Mouse (Mus musculus) megakaryocyte, adult 5-6 weeks (primary cell): Measurements from ENCODE around the gene Gm42906. TPM values are rescaled to one million over a fixed set of nuclear protein-coding genes. Genes with fewer than 3 reads are reported as not detected.

Experiments
- ATAC-seq: 2 replicates; pipeline ENCODE4 v1.8.0; 2016; ENCODE audit warnings: mild to moderate bottlenecking, inconsistent platforms; ENCODE audit not compliant: poor library complexity, severe bottlenecking
- total RNA-seq, 2 experiments: library from RNA; stranded (forward) in 1 of 2; stranded (reverse) in 1 of 2; fragments of 153-499, 151-499 nt in 1 of 2; fragments of 221-1000, 200-1000 nt in 1 of 2; gene quantifications; 2 replicates each; pipeline versions ENCODE4 v1.2.3 to v1.2.4; 2015 to 2017

The Gm42906 gene
- total RNA-seq, 2 experiments from 2014 or later = not detected

DNA sequence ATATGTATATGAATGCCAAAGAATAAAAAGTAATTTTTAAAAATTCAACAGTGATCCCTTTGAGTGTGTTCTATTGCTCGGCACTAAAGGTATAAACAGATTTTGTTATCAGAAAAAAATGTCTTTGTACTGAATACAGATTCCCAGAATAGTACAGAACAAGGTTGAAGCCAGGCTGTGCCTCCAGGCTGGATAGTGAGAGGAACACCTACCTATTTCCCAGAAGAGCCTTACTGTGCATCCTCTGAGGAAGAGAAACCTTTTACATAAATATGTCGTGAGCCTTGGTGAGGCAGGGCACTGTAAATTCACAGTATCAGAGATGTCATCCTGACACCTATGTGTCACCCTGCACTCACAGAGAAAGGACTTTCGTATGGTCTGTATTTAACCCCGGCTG, 31.8 kb downstream of the Gm42906 start:
- no peak for ATAC-seq

DNA sequence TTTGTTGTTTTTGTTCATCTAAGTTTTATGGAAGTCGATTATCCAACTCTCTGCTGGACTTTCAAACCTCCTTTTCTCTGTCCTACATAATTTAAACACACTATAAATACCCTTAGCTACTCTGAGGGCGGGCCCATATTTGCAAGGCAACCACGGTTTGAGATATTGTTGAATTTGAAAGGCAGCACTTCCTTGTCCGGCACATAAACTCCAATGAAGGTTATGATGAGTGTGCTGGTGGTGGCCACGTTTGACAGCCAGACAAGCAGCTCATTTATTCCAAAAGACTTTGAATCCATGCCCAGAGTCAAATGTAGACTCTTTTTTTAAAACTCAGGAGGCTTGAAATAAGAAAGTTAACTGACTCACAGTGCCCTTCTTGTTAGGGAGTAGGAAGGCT, 33.3 kb downstream of the Gm42906 start:
- no peak for ATAC-seq

- ATAC-seq = no peak
Measured at GRCm38 (mm10) chr5:151393821-151394662, 33.9 kb downstream of the Gm42906 start.

DNA sequence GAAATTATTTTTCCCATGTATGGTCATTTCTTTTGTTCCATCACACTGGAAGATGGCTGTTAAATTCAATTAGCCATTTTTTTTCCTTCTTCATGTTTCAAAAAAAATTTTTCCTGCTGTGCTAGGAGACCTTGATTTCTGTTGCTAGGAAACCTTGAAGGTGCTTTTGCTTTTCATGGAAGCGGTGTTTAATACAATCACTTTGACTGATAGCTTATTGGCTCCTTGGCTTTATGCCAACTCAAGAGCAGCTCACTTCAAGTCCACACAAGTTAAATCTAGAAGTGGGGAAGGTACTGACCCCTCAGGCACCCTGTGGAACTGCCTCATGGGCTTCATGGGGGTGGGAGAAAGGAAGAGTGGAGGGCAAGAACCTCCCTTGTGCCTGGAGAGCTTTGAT, 38.1 kb downstream of the Gm42906 start:
- no peak for ATAC-seq

- no peak for ATAC-seq
Measured at GRCm38 (mm10) chr5:151379896-151380295, 48.1 kb downstream of the Gm42906 start.

- no peak for ATAC-seq
Measured at GRCm38 (mm10) chr5:151379210-151379609, 48.8 kb downstream of the Gm42906 start.

- no peak for ATAC-seq
Measured at GRCm38 (mm10) chr5:151376931-151377330, 51.0 kb downstream of the Gm42906 start.

GRCm38 (mm10) chr5:151374825-151375224, 53.1 kb downstream of the Gm42906 start:
- no peak for ATAC-seq

GRCm38 (mm10) chr5:151371130-151371529, 56.8 kb downstream of the Gm42906 start:
- no peak for ATAC-seq

GRCm38 (mm10) chr5:151369306-151369721, 58.6 kb downstream of the Gm42906 start:
- ATAC-seq = no peak

DNA sequence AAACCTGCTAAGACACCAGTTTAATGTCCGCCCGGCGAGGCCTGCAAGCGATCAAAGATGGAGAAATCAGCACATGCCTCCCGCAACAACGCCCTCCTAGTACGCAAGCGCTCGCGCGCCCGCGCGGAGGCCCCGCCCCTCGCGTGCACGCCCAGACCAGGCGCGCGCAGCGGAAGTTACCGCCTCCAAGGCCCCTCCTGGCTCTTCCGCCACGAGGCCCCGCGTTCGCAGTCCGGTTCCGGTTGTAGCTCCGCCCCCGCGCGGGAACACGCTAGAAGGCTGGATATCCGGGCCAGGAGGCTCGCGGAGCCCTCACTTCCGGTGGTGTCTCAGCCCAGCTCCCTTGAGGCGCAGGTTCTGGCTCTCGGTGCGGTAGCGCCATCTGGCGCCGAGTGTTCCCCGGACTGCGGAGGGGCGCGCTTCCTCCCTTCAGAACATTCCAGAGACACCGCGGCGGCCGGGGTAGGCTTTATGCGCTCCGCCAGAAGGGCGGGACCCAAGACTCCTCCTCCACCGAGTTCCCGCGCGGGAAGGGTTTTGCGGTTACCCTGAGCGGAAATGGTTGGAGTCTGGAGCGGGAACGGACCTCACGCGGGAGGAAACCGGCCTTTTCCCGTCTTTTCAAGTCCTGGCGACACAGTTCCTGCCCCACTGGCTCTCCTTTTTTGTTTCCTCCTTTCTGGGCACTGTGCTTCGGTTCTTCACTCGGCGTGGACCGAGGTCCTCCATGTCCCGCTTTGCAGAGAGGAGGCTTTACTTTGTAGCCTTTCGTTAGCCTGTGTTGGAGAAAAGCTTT, 59.4 kb downstream of the Gm42906 start:
- peak; percentile 90 for ATAC-seq

DNA sequence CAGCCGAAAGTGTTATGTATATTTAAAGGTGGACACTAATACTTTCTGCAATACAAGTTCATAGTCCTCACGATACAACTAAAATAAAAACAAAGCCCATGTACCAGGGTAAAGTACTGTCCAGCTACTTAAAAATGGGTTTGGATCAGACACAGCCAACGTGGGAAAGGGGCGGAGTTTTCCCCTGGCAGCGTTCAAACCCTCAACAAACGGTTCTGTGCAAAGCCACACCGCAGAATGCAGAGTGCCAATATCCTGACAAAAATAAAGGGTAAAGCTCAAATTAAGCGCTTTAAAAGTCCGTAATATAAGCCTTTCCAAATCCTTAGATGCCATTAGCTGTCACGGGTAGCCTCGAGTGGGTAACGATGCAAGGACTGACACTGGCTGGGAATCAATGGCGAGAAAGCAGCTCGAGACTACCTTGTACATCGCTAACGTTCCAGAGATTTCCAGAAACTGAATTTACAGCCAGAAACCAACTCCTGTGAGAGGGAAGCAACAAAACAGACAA, 60.0 kb downstream of the Gm42906 start:
- peak; percentile 6 for ATAC-seq

- ATAC-seq = no peak
Measured at GRCm38 (mm10) chr5:151367317-151367716, 60.6 kb downstream of the Gm42906 start.

DNA sequence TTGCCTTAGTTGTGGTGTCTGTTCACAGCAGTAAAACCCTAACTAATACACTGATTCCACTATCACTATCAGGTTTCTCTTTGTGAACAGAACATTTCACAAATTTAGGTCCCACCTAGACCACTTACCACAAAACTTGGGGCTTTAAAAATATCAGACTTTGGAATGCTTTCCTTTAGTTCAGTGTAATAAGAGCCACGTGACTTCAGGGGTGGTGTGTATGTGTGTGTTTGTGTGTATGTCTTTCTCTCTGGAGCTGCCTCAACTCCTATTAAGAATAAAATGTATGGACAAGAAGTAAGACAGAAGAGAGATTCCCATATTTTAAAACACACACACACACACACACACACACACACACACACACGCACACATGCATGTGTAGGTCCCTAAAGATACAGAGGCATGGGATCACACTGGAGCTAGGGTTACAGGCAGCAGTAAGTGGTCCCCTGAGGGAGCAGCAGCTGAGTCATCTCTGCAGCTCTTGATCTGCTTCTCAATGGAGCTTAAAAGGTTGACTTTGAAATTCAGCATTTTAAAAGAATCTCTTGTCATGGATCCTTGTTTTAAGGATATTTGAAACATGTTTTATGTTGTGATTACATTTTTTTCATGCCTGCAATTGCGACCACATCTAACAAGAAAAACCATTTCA, 64.5 kb downstream of the Gm42906 start:
- no peak for ATAC-seq

- ATAC-seq = no peak
Measured at GRCm38 (mm10) chr5:151349616-151350015, 78.3 kb downstream of the Gm42906 start.

DNA sequence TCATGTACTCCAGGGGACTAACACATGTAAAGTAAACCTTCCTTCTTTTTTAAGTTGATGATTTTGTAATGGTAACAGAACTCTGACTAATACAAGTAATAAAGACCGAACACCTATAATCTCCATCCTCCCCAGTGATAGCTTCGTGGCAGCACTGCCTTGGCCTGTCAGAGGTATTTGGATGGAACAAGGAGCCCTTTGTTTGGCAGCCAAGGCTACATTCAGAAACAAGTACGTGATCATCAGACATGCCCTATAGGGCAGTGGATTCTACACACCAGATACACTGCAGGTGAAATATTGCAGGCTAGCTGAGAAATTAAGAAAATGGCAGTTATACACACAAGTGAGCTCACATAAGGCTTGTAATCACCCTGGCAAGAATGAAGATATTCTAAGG, 79.5 kb downstream of the Gm42906 start:
- ATAC-seq = no peak

DNA sequence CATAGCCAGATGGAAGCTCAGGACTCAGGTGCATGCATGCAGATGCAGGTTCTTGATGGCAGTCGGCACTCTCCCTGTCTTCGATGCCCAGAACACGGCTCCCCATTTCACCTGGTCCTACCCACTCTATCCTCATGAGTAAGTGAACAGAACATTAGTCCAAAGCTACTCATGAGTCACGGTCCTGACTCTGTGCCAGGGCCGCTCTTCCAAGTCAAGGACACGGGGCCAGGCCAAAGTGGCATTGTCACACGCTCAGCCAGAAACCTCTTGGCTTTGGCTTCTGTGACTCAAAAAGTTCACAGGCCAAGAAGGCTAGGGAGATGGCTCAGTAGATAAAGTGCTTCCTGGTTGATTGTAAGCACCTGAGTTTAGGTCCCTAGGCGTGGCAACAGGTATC, 81.3 kb downstream of the Gm42906 start:
- no peak for ATAC-seq

GRCm38 (mm10) chr5:151344737-151345136, 83.2 kb downstream of the Gm42906 start:
- ATAC-seq = peak; percentile 84

DNA sequence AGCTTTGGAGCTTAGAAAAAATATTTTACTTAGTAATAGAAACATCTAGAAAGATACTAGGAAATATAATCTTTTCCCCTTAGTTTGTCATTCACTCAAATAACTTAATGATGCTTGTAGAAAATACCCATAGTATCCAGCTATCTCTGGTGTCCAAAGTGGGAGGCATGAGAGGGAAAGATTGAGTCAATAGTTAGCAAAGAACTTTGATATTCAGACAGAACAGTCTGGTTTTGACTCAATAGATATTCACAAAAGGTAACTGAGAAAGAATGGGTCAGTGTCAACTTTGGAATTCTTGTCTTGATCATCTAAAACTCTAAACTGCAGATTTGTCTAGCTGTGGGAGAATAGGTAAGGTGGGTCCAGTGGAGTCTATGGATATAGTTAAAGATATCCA, 94.3 kb downstream of the Gm42906 start:
- no peak for ATAC-seq

DNA sequence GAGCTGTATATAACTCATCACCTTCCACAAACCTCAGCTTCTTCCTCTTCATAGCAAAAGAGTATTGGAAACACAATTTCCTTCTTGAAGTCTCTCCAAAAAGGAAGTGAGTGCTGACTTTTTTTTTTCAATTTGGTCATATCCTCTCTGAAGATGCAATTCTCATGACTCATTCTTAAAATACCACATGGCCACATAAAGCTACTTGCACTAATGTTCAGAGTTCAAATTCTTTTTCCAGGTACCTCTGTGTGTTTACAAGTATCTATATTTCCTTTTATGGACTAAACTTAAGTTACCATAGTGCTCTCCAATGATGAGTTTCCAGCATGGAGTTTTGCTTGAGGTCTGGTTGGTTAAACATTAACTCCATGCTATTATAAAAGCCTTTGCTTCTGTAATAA, 94.8 kb downstream of the Gm42906 start:
- peak; percentile 89 for ATAC-seq
